Mouse (Mus musculus) adrenal gland, postnatal 14 days (tissue): ENCODE measurements around the gene Robo1. TPM values are rescaled to one million over a fixed set of nuclear protein-coding genes. Genes with fewer than 3 reads are reported as not detected.

Experiments used
- DNase-seq: peaks from one replicate; pipeline ENCODE4 v3.0.0; 2021; ENCODE audit warnings: mixed read lengths
- total RNA-seq: library from RNA; stranded (reverse); gene quantifications from 2 replicates; pipeline ENCODE4 v1.2.3, GENCODE M21; 2021

The Robo1 gene
- total RNA-seq, 1 experiment from 2014 or later = 101 TPM

DNA sequence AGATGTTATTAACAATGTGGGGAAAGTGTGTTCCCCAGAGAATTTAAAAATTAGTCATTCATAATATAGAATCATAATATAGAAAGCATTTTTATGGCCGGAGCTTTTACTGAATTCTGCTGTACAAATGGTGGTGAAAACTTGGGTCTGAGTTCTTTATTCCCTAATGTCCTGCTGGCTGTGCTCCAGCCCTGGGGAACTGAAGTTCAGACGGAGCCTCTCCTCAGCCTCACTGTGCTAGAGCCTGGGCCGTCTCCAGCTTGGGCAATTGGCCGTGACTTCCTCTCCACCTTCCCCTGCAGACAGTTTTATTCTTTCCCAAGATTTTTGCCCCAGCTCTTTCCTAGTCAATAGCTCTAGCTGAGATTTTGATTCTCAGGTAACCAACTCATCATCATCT lies 429.0 kb downstream of the Robo1 start:
- peak; percentile 58 for DNase-seq

GRCm38 (mm10) chr16:72740218-72740617 lies 432.1 kb downstream of the Robo1 start:
- no peak for DNase-seq

- no peak for DNase-seq
Measured at GRCm38 (mm10) chr16:72747696-72748095, 439.6 kb downstream of the Robo1 start.

DNA sequence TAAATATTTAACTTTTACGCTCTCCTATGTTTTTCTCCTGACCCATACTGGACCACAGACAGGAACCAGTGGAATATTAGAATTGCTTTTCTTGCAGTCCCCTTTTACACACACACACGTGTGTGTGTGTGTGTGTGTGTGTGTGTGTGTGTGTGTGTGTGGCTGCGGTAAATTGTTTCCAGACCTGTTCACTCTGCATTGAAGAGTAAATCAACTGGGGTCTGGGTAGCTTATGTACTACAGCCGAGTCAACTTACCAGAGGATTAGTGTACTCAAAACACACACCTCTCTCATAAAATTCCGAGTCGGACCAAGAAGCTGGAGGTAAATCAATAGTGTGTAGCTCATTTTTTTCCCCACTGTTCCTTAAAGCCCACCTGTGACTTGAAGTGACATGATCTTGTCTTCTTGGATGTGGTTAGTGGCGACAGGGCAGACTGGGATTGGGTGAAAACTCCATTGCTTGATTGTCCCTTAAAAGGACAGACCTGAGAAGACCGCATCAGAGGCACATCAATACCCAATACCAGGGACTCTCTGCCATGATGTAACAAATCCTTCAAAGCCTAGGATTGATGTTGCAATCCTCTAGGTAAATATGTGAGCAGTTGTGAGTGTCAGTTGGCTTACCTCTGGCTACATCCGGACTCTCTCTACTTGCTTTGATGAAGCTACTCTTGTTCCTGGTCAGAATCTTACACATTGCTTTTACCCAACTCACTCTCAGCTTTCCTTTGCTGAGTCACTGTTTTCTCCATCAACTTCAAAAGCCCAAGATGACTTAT lies 457.2 kb downstream of the Robo1 start:
- DNase-seq = no peak

GRCm38 (mm10) chr16:72769214-72769834 lies 461.2 kb downstream of the Robo1 start:
- DNase-seq = no peak

DNA sequence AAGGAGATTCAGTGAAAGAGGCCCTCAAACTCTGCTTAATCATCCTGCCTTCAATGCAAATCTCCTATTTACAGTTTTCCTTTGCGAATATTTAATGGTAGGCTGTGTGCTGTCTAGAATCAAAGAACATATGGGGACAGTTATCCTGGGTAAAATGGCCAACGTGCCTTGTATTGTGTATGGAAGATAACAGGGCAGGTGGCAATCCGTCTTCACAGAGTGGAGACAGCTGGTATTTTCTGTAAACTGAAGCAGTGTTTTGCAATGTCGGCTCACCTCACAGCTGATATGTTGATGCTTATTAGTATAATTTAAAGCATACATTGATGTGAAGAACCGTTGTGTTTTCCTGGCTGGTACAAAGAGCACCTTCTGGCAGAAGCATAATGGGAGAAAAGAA lies 464.2 kb downstream of the Robo1 start:
- no peak for DNase-seq

- DNase-seq = no peak
Measured at GRCm38 (mm10) chr16:72773034-72773433, 464.9 kb downstream of the Robo1 start.

DNA sequence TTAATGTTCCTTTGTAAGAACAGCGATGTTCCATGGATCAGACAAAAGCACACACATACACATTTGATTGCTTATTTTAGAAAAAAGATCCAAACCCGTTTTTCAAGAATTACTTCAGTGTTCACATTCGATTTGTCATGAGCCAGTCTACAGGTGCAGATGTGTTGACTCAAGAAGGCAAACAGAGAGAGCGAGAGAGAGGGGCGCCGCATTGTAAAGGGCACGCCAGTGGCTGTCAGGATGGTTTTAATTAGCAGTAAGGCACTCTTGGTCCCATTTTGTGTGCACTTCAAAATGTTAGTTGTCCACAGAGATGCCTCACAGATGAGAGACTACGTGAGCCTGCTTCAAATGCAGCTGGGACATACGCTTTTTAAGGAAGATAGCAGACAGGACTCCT lies 470.4 kb downstream of the Robo1 start:
- no peak for DNase-seq

DNA sequence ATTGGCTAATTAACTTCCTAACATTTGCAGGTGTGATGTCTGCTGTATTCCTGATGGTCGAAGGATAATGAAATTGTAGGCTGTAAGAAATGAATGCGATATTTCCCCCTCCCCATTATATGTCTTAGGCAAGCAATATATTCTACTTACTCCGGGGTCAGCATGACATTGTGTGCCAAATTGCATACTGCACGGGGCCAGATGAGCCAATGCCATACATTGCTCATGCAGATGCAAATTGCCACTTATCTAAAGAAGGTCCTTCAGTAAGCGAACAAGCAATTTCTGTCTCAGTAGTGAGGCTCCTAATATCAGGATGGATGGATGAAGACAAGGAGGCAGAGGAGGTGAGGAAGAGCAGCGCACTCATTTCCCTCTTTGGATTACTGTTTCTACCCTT lies 474.1 kb downstream of the Robo1 start:
- no peak for DNase-seq

DNA sequence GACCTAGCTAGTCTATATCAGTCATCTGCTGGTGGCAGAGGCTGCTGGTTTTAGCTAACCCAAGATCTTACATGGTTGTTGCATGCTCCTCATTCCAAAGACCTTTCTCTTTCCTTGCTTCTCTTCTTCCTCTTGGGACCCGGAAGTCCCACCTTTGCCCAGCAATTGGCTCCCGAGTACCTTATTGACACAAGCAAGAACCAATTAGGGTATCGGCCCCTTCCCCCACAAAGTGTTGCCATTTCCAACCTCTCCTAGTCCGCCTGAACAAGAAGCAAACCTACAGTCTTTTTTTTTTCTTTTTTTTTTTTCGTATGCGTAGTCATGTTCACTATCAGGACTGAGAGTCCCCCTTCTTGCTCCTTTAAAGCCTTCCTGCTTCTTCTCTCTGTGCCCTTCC lies 478.0 kb downstream of the Robo1 start:
- no peak for DNase-seq

- no peak for DNase-seq
Measured at GRCm38 (mm10) chr16:72786636-72787035, 478.5 kb downstream of the Robo1 start.

- DNase-seq = no peak
Measured at GRCm38 (mm10) chr16:72788017-72788416, 479.9 kb downstream of the Robo1 start.

DNA sequence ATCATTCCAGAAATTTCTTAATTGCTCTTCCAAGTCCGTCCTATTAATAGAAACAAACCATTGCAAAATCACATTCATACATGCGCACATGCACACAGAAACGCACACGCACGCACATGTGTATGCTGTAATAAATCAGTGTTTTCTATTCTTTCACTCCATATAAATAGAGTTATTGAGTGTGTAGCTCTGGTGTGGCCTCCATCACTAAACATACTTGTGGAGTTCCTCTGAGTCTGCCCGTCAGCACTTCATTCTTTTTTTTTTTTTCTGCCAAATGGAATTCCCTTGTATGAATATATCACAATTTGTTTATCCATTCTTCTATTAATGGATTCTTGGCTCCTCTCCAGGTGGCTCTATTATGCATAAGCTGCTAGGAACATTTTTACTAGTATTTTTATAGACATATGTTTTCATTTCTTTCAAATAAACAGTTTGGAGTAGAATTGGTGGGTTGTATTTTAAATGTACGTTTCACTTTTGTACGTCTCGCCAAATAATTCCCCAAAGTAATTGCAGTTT lies 483.1 kb downstream of the Robo1 start:
- no peak for DNase-seq

GRCm38 (mm10) chr16:72794692-72795378 lies 486.7 kb downstream of the Robo1 start:
- no peak for DNase-seq

DNA sequence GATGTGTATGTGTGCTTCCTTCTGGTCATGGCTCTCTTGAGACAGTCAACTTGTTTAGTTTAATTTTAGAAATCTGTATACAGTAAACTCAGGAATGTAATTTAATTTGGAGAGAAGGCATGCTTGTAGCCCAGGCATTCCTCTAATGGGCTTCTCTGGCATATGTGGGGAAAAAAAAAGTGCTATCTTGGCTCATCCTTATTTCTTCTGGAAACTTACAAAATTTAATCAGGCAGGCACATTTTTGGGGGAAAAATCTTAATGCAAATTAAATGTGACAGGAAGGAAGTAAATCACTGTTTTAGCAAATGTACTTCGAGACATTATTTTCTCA lies 487.2 kb downstream of the Robo1 start:
- DNase-seq = no peak

DNA sequence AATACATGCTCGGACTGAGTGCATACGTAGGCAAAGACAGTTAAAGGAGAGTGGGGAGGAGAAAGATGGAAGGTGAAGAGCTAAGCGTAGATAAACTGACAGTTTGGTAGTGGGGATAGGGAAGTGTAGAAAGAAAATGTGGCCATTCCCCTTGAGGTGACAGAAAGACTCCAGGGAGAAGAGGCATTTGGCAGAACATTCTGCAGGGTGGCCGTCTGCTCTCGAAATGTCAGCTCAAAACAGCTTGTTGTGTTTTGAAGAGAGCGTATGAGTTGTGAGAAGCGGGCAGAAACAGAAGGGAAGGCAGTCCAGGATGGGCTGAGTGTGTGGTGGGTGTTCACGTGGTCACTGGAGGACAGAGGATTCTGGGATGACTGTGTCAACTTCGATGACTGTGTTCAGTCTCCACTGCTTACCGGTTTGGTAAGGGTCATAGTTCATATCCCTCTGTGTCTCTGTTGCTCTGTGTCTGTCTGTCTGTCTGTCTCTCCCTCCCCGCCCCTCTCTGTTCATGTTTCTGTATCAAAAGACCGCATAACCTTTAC lies 490.4 kb downstream of the Robo1 start:
- no peak for DNase-seq

- no peak for DNase-seq
Measured at GRCm38 (mm10) chr16:72800121-72800749, 492.1 kb downstream of the Robo1 start.

GRCm38 (mm10) chr16:72800788-72801187 lies 492.7 kb downstream of the Robo1 start:
- no peak for DNase-seq

DNA sequence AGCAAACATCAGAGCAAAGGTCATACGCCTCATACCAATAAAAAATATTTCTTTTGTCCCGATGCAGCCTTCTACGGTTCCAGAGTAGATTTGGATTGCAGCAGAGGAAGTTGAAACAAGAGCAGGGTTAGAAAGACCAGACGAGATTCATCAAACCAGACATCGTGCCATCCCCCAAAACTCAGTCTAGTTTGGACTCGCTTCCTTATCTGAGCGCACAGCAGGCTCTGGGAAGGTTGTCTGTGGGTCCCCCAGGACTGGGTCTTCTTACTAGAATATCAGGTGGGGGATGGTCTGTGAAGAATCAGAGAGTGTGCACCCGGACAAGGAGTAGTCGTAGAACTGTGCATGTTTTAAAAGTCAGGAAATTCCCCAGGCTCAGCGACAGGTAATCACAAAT lies 500.2 kb downstream of the Robo1 start:
- peak; percentile 38 for DNase-seq

GRCm38 (mm10) chr16:72810942-72811341 lies 502.8 kb downstream of the Robo1 start:
- no peak for DNase-seq

GRCm38 (mm10) chr16:72811494-72811893 lies 503.4 kb downstream of the Robo1 start:
- DNase-seq = no peak

DNA sequence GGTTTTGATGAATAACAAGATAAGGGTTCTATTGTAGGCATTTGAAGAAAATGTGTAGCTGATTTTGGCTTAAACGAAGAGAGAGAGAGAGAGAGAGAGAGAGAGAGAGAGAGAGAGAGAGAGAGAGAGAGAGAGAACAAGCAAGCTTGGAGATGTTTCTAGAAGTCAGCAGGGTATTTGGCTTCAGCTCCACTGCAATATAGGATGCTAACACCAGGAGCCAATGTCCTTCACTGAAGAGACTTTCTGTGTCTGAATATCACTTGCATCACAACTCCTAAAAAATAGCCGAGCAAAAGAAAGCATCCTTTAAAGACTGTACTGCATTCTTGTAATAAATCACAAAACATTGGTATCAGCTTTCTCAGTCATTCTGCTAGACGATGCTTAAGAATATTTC lies 503.8 kb downstream of the Robo1 start:
- DNase-seq = no peak

GRCm38 (mm10) chr16:72828381-72828780 lies 520.3 kb downstream of the Robo1 start:
- no peak for DNase-seq
